Mouse (Mus musculus) spleen, adult 18-20 months (tissue): Measurements from ENCODE around the gene Usp36.

ENCODE experiments used
- DNase-seq, 2 experiments: peaks; one replicate each; pipeline ENCODE4 v3.0.0; 2022; ENCODE audit warnings: mixed read lengths in 2 of 2

Gene Usp36

DNA sequence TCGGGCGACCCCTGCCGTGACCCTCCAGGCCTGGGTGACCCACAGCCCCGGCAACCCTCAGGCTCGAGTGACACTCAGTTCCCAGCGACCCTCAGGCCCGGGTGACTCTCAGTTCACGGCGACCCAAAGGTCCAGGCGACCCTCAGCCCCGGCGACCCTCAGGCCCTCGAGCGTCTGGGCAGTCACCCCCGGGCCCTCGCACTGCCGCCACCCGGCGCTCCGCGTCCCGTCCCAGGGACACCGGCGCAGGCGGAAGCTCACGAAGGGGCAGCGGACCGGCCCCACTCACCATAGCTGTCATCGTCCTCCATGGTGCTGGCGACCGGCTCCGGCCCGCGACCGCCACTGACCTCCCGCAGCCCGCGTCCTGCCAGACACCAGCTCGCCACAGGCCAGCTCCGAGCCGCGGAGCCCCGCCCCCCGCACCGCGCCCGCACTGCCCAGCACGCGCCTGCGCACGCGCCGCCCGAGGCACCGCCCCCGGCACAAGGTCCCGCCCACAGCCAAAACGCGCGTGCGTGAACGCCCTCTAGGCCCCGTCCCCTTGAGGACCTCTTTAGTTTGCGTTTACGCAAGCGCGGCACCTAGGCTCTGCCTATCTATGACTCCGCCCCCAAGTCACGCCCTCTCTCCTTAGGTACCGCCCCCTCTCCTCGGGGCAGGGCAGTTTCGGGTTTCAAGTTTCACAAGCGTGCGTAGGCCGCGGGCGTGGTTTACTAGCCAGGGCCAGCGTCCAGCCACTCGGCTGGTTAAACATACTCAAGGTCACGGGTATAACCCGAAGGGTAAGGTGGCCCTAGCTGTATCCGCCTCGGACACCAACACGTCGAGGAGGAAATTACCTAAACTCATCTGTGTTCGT, 41.7 kb downstream of the Usp36 start, which contains the start of gene Cyth1:
Cyth1 (minus strand) TSS at position 443 of the 862 bp plus-strand sequence.
- peak; percentile 99 to 100 for DNase-seq

DNA sequence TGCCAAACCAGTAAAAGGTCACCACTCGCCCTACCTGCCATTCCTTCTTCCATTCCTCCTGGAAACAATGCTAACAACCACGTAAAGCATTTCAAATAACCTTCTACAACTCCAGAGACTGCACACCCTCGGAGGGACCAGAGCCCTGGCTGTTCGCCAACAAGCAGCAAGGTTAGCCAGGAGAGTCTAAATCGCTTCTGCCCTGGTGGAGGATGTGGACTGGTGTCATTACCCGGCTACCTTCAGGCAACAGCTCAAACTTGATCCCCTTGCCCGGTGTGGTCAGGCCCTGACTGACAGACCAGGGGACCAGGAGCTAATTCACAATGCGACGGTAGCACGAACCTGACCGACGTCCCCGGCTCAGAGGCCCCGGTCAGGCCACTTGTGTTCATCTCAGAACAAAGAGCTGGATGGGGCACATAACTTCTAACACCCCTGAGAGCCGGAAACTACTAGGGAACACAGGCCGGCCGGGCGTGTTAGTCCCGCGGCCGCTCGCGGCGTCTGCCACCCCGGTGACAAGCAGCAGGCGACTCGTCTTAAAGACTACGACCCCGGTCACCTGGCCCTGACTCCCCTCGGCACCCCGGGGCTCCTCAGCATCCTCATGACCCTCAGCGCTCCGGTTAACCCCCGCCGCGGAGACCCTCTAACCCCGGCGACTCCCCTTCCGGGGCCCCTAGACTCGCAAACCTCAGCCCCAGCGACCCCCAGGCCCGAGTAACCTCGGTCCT, 42.5 kb downstream of the Usp36 start:
- DNase-seq = peak; percentile 50 to 65

DNA sequence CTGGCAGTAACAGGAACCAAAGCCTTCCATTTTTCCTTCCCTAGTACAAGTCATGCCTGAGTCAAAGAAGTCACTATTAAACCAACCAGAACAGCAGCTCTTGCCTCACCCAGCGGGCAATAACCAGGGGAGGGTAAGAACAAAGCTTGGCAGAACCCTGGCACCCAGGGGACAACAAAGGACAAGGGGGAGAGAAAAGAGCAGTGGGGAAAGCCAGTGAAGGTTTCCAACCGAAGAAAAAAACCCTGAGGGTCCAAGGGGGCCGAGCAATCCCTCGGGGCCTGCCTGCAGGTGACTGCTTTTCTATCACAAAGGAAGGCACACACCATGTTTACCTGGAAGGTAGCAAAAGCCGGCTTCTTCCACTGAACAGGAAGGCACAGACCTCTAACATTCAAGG, 43.3 kb downstream of the Usp36 start:
- DNase-seq = no peak

DNA sequence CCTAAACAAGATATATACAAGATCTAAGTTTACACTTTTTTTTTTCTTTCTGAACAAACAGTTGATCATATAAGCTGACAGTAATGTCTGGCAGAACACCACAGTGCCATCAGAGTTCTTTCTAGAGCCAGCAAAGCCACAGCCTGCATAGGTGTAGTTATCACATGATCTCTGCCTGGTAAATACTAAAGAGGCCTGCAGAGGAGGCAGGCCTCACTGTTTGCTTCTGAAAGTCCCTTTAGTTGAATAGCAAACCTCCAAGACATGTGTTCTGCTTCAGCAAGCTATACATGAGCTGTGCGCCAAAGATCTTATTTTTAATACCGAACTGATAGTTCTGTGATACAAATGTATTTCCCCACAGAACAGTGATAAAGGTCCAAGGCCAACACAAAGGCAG, 44.9 kb downstream of the Usp36 start:
- no peak for DNase-seq

DNA sequence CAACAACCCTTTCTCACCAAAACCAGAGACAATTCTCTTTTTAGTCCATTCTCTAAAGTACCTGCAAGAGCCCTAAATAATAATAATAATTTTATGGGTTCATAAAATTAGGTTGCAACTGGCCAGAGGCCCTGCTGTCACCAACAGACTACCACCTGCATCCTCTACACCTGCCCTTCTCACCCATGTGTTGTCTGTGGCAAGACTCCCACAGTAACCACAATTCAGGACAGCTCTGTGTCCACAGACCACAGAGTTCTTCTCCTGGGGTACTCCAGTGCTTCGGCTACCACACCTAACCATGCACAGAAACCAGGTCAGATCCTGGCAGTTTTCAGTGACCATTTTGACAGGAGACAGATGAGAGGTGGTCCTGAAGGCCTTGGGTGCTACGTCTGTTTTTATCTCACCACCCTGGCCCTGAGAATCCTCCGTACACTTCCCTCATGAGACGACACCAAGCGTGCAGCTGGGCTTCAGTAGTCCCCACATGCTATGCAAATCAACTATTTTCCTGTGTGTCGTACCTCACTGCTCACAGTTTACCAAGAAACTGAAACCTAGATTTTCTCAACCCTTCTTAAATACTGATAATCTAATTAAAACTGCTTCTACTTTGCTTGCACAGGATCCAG, 46.3 kb downstream of the Usp36 start:
- DNase-seq = peak; percentile 58 to 61

DNA sequence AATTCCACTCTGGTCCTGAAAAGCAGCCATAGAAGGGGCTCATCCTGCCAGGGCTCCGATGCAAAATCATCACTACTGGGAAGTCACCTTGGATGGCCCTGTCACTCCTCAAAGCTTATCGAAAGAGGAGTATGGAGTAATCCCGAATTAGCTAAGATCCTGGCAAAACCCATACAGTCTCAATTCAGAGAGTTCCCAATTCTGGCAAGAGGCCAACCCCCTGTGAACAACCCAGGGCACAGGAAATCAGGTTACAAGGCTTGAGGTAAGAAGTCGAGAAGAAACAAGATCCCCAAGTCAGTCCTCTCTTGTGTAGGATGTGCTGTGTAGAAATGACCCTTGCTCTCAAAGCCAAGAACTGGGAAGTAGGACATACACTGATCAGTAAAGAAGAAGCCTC, 47.5 kb downstream of the Usp36 start:
- no peak for DNase-seq

DNA sequence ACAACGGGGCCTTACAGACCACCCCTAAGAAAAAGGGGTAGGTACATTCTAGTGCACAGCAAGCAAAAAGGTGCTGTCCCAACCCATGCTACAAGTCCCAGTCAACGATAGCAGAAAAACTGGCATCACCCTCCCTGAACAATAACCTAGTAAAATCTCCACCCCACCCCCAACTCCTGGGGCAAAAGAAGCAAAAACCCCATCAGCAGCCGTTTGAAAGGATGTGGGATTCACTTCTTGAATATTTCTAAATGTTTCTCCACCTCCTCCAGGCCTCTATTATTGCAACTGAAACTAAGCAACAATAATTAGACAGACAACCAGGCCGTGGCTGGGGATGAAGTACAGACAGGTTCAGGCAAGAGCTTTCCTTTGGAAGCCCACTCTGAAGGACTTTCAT, 49.7 kb downstream of the Usp36 start:
- no peak for DNase-seq

DNA sequence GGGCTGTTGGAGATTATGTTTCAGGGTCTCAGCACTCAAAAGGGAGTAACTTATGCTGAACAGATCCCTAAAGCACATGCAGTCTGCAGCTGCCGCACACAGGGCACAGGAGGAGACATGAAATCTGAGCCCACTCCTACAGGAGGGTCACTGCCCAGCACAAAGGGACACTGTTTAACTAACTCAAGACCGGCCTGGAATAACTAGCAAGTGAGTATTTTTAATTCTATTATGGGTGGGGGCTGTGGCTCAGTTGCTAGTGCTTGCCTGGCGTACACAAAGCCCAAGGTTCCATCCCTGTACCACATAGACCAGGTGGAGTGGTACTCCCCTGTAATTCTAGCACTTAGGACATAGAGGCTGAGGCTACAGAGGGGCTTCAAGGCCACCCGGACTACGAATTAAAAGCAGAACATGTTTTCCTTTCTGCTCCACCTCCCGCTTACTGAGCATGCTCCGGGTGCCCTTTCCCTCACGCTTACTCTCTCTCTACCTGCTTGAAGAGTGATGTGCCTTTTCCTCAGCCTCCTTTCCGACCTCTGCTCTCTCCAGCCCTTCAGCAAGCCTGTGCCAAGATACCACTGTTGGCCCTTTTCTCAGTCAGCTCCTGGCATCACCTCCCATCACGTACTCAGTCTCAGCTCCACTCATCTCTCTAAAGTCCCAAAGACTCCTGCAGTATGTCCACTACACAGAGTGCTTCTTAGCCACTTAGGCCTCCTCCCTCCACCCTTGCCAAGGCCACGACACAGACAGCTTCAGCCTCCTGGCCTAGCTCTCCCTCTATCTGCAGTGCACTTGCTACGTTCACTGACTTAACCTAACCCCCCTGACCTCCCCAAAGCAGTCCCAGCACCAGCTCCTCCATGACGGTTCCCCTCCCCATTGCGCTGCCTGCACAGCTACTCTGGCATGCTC, 50.5 kb downstream of the Usp36 start:
- no peak for DNase-seq

DNA sequence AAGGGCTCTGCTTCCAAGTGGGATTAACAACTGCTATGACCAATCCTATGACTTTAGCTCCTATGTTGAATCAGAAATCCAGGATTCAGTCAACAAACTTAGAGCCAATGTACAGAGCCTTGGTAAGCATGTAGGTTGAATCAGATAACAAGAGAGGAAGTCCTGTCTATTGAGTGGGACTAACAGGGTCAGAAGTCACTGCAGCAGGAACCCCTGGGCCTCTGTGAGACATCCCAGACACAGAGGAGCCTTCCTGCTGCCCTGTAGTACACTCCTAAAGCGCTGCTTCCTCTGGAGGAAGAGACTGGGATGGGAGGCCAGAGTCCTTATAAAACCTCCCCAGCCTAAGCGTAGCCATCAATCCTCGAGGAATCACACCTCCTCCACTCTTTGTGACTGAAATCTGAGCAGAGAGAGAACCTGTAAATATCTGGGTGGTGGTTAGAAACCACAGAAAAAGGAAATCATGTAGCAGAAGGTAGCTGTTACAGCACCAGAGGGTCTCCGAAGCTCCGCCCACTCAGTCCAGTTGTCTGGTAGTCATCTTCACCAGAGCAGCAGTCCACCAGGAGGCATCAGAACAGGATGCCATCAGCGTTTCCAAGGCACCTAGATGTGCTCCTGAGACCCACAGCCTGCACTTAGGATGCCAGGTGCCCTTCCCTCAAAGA, 53.4 kb downstream of the Usp36 start:
- no peak for DNase-seq

DNA sequence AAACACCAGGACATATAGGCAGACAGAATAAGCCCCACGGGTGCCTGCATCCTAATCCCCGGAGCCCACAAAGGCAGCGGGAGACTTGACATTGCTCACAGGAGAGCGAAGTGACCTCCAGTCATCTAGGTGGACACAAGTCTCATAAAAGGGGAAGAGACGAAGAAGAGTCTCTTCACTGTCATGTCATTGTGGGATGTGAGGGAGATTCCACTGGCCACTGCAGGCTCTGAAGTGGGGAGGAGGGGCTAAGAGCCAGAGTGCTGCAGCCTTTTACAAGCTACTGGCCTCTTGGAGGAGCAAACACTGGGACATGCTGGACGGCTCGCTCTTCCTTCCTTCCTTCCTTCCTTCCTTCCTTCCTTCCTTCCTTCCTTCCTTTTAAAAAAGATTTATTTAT, 55.1 kb downstream of the Usp36 start:
- DNase-seq = no peak

DNA sequence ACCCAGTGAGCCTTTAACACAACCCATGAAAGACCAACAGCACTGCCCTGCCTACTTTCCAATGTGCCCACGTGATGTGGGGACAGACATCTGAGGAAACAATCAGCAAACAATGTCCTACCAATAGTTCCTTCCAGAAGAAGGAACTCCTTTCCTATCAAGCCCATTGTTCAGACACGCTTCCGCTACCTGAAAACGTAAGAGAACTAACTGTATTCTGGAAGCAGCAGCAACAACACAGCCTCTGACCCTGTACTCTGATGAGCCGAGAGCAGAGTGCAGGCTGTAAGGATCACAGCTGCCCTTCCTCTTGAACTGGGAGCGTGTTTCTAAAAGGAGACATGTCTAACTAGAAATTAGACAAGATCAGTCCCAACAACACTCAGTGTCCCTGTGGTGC, 55.5 kb downstream of the Usp36 start:
- DNase-seq = no peak

DNA sequence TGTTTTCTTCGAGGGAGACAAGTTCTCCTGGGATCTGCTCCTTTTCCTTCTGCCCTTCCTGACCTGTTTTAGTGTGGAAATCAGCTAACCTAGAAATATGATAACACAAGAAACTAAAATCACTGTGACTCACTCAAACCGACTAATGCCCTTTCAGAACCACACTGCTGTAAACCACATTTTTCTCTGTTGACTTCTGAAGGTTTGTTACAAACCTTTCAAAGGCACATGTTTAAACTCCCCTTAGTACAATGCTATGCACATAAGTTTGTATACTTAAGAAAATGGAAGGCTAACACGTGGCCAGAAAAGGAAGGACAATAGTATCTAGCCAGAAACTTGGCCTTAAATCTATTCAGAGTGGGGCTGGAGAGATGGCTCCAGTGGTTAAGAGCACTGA, 56.1 kb downstream of the Usp36 start:
- no peak for DNase-seq

DNA sequence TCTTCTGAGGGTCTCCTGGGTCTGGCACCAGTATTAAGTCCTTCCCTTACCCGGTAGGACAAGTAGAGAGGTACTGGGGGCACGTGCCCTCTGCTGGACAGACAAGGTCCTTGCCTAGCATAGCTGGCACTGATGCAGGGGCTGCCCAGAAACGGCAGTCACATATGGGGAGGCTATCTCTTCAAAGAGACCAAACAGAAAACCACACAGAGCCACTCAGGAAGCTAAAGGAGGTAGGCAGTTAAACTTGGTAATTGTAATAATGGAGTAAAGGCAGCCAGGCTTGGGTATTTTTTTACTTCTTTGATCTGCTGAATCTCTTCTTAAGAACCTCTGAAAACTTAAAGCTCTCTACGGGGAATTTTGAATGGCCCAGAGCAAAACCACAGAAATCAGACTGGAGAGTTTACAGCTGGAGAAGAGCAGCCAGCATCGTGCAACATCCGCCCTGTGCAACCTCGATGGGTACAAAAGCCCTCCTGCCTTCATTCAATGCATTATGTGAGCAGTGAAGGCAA, 57.7 kb downstream of the Usp36 start:
- DNase-seq = peak; percentile 54 to 67

DNA sequence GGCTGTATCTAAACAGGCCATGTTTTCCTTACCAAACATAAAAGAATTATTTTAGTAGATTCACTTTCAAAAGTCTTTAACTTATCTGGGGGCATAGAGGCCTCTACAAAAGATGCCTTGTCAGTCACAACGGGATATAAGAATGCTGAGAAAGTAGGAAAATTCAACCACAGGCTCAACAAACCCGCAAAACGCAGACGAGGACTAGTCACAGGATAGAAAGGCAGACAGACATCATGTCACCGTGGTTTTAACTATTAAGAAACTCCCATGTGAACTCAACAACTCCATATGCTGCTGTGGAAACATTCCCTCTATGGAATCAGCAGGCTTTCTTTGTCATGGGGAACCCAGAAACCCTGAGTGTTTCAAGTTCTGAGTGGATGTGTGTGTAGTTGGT, 60.1 kb downstream of the Usp36 start:
- DNase-seq = no peak

DNA sequence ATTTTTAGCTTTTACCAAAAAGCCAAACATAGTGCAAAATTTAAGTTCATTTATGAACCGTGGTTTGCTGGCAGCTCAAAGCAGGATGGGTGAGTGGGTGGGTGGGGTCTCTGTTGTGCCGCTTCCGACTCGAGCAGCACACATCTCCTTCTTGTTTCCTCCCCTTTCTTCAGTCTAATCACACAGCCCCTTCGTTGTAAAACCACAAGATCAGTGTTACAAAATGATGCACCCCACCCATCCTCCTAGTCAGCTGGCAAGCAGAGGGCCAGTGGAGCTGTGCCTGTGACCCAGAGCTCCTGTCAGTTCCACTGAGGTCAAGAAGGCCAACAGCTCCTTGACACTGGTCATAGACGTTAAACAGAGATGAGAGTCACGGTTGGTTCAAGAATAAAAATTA, 62.4 kb downstream of the Usp36 start:
- no peak for DNase-seq

DNA sequence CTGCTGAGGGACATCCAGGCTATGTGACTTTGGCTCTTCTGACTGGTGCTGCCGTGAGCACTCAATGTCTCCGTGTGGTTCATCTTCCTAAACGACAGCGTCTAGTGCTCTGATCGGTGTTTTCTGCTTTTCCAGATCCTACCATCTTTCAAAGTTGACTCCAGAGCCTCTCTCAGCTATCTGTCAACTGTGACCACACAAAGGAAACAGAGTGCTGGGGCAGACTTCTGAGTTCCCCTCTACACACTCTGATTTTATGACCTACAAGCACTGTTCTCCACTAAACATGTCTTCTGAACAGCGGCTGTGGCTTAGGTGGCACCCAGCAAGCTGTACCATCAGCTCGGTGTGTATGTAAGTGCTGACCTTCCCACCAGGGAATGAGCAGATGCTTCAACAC, 63.2 kb downstream of the Usp36 start:
- DNase-seq = no peak

DNA sequence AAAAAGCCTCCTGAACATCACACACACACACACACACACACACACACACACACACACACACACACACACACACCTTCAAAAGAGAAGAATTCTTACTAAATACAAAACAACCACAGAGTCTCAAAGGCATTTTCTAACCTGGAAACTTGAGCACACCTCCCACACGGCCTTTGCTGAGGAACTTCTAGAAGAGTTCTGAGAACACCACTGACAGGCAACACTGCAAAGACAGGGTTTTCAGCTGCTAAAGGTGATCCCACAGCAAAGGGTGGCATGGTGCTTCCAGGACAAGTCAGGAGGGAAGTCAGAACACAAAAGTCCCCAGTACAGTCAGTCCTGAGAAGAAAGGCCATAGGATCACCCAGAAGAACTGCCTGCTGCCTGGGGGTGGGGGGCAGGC, 64.2 kb downstream of the Usp36 start:
- no peak for DNase-seq

DNA sequence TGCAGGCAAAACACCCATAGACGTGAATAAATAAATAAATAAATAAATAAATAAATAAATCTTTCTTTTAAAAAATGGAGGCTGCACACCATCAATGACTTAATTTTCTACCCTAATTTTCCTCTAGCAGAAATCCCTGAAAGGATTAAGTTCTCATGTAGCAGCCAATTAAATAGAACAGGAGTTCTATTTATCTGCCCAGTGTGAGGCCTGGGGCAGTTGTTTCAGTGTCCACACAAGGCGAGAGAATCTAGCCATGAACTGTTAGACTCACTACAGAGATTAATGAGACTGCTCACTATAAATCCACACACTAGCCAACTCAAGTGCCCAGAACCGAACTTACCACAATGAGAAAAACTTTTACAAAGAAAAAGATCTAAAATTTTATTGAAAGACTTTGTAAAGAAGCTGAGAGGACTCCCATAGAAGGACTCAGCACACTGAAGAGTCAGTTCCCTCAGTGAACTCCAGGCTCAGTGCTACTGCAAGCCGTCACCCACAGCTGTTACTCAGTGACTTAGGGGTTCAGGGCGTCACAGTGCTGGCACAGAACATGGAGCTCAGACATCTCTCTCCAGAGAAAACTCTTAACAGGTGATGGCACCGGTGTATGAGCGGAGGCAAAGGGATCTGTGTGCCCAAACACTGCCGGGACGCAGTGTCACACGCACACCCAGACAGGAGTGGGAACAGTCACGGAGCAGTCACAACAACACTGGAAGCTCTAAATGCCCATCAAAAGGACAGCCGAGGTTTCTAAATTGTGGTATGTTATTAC, 64.8 kb downstream of the Usp36 start:
- DNase-seq = no peak

DNA sequence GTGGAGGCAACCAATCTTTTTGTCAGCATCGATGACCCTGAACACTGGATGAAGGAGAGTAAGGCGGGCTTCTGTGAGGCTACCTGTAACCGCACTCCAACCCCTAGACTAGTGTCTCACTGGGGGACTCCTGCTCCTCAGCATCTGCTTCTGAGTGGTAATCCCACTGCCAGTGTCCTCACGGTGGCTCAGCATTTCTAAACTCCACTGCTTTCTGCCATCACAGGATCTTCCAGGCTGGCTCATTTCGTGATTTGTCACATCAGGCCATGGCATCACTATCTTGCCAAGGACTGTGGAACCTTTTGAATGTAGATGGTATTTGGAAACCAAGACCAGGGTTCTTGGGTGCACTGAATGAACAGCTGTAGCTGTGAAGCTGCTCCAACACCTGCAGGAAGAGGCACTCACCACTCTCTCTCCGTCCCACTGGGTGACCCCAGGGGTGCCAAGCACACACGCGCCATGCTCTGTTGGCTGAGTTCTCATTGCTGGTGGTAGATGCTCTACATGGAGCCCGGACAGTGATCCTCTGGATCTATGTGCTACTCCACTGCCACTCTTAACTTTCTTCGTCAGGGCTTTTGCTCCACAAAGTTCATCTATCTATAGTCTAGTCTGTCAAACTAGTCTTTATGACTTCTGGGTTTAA, 66.5 kb downstream of the Usp36 start:
- no peak for DNase-seq

DNA sequence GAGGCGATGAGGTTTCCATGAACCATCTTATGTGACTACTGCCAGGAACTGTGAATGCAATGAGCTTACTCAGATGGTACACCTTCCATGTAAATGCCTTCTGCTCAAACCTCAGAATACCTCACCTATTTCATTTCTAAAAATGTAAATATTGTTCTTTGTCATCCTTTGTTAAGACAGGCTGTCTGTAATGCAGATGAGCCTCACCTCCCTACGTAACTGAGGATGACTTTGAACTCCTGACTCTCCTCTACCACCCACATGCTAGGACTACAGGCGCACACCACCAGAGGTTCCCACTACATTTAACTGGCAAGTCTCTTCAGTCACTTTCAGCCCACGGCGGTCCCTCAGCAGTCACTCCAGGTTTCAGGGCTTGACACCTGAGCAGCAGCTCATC, 67.1 kb downstream of the Usp36 start:
- no peak for DNase-seq
